Mouse (Mus musculus): Measurements from ENCODE around the gene Arhgef3. TPM values are rescaled to one million over a fixed set of nuclear protein-coding genes. Genes with fewer than 3 reads are reported as not detected.

The Arhgef3 gene
- total RNA-seq, 2 experiments from 2014 or later = 36.5 to 37.3 TPM

DNA sequence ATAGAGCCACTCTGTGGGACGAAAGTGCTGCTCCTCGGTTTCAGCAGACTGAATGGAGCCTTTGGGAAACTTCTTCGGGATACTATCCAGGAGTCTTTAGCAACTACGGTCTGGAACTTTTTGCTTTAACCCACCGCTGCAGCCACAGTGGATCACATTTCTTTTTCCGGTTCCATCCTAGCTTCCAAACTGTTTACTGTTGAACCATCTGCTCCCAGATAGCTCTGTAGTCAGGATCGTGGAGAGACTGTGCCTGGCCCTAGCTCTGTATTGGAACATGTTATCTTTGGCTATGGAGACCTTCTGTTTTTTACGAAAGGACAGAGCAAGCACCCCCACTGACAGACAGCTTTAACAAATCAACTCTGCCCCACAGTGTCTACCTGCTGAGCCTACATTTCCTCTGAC, 257.0 kb downstream of the Arhgef3 start:
- no peak for DNase-seq

- DNase-seq = no peak
These were observed 258.8 kb downstream of the Arhgef3 start for GRCm38 (mm10) chr14:27373498-27373897.

- no peak for DNase-seq
These were observed 261.5 kb downstream of the Arhgef3 start for GRCm38 (mm10) chr14:27376115-27376648.

DNA sequence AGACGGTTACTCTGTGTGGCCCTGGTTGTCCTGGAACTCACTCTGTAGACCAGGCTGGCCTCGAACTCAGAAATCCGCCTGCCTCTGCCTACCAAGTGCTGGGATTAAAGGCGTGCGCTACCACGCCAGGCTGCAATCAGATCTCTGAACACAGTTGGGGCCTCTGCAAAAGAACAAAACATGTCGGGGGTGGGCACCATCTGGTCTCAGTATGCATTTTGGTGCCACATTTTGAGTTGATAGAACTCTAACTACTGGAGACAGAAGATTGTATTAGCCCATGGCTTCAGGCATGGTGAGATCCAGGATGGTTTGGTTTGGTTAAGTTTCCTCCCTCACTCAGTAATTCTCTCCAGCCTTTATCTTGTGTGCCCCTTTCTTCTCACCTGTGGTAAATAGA, 264.0 kb downstream of the Arhgef3 start:
- DNase-seq = no peak

DNA sequence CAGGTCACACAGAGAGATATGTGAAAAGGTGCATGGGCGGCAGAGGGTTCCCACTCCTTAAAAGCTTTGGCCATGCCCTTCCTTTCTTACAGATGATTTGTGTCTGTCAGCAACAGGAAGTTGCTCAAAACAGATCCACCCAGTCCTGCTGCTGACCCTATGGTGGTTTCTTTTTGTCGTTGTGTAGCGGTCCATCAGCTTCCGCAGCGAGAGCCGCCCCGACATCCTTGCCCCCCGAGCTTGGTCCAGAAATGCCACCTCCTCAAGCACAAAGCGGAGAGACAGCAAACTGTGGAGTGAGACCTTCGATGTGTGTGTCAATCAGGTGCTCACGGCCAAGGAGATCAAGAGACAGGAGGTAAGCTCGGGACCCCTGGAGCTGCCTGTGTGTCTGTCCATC, 264.7 kb downstream of the Arhgef3 start:
- DNase-seq = no peak

DNA sequence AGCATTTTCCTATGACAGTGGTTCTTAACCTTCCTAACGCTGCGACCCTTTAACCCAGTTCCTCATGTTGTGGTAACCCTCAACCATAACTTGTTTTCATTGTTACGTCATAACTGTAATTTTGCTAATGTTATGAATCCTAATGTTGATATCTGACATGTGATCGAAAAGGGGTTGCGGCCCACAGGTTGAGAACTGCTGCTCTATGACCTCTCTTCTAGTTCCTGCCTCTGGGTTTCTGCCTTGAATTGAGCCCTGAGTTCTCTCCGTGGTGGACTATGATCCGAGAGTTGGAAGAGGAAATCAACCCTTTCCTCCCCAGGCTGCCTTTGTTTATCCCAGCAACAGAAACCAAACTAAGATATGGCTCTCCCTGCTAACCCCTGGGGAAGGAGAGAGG, 266.8 kb downstream of the Arhgef3 start:
- DNase-seq = no peak

GRCm38 (mm10) chr14:27383321-27383830, 268.7 kb downstream of the Arhgef3 start:
- no peak for DNase-seq

DNA sequence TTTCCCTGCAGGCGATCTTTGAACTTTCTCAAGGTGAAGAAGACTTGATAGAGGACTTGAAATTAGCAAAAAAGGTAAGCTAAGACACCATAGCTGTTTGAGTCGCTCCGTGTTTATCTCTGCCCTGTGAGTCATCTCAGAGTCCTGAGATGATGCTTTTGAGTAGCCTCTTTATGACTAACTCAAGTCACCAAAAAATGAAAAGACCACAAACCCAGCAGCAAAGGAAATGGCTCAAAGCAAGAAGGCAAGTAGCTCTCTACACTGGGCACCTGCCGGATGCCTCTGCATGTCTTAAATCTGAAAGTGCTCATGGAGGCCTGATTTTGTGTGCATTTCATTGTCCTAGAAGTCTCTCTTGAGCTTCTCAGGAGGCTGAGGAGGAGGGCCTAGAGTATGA, 269.4 kb downstream of the Arhgef3 start:
- no peak for DNase-seq

DNA sequence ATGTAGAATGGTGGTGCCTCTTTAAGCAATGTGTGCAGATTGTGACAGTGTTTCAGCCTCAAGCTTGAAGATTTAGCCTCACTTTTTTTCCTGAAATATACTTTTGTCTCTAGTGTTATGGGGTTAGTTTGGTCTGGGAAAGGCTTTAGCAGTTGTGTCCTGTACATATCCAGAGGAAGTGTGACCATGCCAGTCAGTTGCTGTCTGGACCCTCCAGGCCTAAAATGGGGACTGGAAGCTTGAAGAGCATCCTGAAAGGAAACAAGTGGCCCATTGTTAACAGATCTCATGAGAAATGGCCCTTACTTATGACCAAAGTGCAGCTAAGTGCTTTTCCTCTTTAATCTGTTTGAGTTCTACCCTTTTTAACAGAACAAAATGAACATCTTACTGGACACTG, 273.9 kb downstream of the Arhgef3 start:
- DNase-seq = no peak

DNA sequence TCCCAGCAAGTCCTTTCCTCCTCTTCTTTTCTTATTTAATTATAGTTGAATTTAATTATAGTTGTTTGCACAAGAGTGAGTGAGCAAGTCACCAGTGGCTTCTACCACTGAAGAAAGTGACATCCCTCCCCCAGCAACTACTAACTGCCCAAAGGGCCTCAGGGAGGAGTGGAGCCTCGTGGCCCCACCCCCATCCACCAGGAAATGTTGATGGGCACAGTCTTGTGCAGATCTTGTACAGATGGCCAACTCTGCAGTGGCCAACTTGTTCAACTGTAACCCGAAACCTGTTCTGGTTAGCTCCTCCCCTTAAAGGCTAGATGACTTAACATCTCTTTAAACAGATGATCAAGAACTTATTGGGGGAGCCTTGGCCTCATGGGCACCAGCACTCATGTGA, 275.0 kb downstream of the Arhgef3 start:
- no peak for DNase-seq

GRCm38 (mm10) chr14:27390663-27391062, 276.0 kb downstream of the Arhgef3 start:
- no peak for DNase-seq

DNA sequence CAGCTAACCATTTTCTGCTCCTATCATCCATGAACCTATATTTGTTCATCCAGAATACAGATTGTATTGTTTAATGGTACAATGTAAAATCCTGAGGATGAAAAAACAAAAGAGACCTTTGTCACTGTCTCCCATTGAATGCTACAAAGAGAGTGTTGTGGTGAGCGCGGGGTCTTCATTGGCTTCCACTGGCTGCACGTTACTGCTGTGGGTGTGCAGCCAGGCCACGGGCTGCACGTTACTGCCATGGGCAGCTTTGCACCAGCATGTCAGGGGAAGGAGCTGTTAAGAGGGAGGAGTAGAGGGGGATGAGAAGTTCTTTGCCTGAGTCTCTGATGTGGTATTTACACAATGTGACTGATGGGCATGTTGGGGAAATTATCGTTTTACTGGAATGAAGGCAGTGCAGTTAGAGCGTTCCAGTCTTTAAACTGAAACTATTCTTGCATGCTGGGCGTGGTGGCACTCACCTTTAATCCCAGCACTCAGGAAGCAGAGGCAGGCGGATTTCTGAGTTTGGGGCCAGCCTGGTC, 277.1 kb downstream of the Arhgef3 start:
- no peak for DNase-seq

GRCm38 (mm10) chr14:27392660-27393059, 278.0 kb downstream of the Arhgef3 start:
- no peak for DNase-seq

GRCm38 (mm10) chr14:27393806-27394205, 279.1 kb downstream of the Arhgef3 start:
- no peak for DNase-seq

DNA sequence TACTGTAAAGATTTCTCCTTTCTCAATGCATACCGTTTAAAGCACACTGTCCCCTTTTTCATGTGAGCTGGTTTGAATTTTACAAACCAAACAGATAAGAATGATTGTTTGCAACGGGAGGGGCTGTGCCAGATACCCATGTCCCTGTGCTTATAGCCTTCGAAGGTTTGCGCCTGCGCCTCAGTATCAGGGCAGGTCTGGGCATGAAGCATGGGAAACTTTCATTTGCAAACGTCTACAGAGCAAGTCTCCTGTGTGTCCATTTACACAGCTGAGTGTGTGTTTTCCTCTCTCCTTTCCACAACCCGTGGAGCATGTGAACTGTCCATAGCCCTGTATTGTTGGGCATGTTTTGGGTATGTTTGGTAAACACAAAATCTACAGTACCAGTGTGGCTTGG, 281.7 kb downstream of the Arhgef3 start:
- DNase-seq = no peak

DNA sequence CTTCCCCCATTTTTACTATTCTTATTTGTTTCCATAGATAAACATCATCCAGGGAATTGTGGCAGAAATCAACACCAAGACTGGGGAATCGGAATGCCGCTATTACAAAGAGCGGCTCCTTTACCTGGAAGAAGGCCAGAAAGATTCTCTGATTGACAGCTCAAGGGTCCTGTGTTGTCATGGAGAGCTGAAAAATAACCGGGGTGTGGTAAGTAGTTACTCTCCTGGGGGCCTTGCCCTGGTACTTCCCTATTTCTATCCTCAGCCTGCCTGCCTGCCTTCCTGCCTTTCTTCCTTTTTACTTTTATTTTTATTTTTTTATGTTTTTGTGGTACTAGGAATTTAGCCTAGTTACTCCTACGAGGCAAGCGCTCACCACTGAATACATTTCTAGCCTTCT, 282.8 kb downstream of the Arhgef3 start:
- no peak for DNase-seq

DNA sequence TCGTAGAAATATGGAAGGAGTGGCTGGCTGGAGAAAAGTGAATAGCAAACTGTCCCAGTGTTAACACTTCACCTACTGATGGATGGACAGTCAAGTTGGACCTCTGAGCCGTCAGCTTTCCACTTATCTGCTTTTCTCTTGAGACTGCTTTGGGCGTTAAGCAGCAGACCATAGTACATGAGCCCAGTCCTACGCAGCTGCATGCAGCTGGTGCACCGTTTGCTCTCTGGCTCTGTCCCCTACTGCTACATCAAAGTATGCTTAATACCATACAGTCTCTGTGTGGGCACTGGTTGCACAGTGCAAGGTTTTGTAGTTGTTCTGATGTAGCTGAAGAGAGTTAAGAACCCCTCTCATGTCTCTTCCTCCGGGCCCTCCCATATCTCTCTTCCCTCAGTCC, 285.8 kb downstream of the Arhgef3 start:
- DNase-seq = no peak

- no peak for DNase-seq
These were observed 287.1 kb downstream of the Arhgef3 start for GRCm38 (mm10) chr14:27401717-27402278.

- no peak for DNase-seq
These were observed 287.9 kb downstream of the Arhgef3 start for GRCm38 (mm10) chr14:27402332-27403250.

GRCm38 (mm10) chr14:27405452-27405851, 290.8 kb downstream of the Arhgef3 start:
- no peak for DNase-seq

DNA sequence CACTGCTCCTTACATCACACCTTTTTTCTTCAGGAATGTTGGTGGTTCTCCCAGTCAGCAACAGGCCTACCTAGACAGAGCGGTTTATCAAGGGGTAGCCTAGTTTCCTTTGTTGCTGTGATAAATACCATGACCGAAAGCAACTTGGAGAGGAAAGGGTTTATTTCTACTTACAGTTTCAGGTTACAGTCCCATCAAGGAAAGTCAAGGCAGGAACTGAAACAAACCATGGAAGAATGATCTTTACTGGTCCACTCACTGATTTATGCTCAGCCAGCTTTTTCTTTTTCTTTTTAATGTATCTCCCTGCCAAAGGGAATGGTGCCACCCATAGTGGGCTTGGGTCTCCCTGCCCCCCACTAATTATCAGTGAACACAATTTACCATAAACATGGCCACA, 291.2 kb downstream of the Arhgef3 start:
- DNase-seq = no peak

- no peak for DNase-seq
These were observed 293.5 kb downstream of the Arhgef3 start for GRCm38 (mm10) chr14:27408240-27408639.

GRCm38 (mm10) chr14:27409662-27410061, 295.0 kb downstream of the Arhgef3 start:
- DNase-seq = no peak

Data from adrenal gland, postnatal 10 days (tissue).